Mouse (Mus musculus) heart, postnatal 0 days (tissue): ENCODE measurements around the gene Zfp646.

Experiments used
- CTCF ChIP-seq: IDR thresholded peaks from 2 replicates; pipeline ENCODE4 v1.5.1; 2016; ENCODE audit warnings: antibody characterized with exemption, control low read depth, low read depth
- EP300 ChIP-seq: IDR thresholded peaks from 2 replicates; pipeline ENCODE4 v1.6.1; 2016; ENCODE audit warnings: antibody characterized with exemption, low read depth

DNA sequence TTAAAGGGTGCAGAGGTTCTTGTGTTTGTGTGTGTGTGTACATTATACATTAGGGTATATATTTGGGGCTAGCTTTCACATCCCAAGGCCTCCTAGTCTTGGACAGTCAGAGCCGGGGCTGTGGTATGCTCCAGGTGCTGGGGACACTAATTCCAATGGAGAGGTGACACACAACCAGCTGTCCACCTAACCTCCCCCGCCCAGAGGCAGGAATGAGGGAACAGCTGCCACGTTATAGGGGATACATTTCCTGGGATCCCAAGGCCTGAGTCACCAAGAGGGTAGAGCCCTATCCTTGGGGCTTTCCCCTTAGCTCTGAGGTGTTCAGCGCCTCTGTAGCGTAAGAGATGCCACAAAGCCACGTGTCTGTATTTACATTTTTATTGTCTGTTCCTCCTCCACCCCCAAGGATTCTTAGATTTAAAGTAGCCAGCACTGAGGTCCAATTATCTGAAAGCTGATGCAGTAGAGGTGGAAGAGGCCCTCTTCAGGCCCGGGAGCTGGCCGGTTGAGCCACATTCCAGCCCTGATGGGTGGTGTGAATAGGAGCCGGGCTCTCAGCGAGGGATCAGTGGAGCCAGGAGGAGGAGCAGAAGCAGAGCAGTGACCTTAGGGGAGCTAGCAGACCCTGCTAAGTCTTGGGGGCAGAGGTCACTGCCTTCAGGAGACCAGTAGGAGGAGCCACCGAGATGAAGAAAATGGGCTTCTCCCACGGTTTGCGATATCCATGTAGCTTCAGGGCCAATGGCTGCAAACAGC is 56.4 kb downstream of the Zfp646 start:
- TF ChIP-seq CTCF (no peak), EP300 (no peak)
